Mouse (Mus musculus) layer of hippocampus, postnatal 36 days (tissue): ENCODE data around the gene Tigd4. TPM values are rescaled to one million over a fixed set of nuclear protein-coding genes. Genes with fewer than 3 reads are reported as not detected.
"Not testable (repeated sequence)": the region's sequence is repeated elsewhere in the genome, so short reads cannot be mapped to it uniquely, and the experiment has no call there.

ENCODE experiments used
- DNase-seq, 2 experiments: peaks; one replicate each; pipeline ENCODE4 v3.0.0; 2022
- total RNA-seq, 2 experiments: library from RNA; stranded (reverse); gene quantifications; 2 replicates each; pipeline ENCODE4 v1.2.3; 2021

Tigd4 gene
- not detected for total RNA-seq

DNA sequence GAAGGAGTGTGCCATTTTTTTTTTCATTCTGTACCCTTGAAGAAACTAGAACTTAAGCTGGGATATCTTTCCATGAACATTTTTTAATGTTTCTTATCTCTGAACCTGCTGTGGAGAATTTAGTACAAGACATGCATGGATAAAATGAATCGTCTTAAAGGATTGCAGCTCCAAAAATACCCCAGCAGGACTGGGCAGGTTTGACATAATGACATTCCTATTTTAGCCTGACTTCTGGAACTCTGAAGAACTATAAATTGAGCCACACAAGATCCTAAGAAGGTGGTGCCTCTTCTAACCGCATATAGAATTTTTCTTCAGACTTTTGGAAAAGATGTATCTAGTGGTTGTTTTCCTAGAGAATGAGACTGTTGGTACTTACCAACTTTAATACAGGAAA, at the start of gene Tigd4:
TSS of gene Tigd4 (plus strand) at position 301 of the 400 bp plus-strand sequence.
- DNase-seq = no peak

DNA sequence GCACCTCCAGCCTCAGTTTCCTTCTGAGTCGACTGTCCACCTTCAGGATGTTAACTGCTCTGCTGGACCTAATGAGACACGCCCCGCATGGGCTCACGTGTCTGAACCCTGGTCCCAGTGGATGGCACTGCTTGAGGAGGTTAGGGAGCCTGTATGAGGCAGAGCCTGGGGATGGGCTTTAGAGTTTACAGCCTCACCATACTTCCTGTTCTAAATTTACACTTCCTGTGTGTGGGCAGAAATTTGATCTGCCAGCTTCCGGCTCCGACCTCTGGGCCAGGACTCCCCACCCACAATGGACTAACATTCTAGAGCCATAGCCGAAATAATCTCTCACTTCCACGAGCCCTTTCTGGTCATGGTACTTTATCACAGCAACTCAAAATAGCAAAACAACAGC, 46.2 kb upstream of the Tigd4 start:
- DNase-seq = no peak

DNA sequence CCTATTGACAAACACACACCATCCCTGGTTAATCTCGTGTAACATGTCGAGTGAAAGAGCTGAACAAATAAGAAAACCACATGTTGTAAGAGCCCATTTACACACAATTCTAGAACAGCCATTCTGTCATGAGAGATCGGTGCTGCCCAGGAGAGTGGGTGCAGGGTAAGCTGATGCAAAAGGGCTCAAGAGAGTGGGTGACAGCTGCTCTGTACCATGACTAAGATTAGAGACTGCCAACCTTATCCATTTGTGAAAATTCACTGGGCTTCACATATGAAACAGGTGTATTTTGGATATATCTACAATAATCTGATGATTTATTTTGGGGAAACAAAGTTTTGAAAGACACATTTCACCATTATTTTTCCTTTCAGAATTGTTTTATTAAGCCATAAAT, 37.6 kb upstream of the Tigd4 start:
- DNase-seq = no peak

DNA sequence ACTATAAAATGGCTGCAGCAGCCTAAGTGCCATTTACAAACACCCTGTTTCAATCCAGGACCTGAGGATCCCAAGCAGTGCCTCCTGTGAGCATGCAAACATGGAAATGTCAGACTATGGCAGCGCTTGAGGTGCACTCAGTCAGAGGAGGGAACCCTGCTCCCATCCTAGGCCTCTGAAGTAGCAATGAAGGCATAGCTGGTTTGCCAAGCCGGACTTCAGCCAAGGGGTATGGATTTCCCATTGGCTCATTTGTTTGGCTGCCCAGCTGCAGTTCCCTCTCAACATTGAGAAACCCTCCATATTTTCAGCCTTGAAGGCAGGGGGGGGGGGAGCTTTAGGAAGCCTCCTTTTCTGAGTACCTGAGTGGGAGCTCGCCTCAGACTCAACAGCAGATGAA, 35.1 kb upstream of the Tigd4 start:
- DNase-seq = no peak

DNA sequence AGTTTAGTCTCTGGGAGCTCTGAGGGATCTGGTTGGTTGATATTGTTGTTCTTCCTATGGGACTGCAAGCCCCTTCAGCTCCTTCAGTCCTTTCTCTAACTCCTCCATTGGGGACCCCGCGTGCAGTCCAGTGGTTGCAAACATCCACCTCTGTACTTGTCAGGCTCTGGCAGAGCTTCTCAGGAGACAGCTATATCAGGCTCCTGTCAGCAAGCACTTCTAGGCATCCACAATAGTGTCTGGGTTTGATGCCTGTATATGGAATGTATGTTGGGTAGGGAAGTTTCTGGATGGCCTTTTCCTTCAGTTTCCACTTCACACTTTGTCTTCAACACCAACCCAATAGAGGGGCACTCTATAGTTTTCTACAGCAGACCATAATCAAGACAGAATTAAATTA, 30.5 kb upstream of the Tigd4 start:
- not testable (repeated sequence) for DNase-seq

DNA sequence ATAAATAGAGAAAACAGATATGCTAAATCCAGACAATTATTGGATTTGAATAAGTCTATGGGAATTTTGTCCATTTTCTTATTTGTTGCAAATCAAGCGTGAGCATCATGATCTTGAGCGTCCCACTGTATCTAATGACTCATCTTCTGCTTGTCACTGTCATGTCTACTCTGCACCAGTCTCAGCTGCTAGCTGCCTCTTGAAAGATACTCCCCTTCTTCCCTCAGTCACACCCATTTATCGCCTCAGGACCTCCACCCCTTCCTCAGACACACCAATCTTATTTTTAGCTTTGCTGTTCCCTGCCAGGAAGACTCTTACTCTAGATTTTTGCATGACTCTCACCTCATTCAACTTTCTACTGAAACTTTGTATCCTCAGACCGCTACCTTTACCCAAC, 30.0 kb upstream of the Tigd4 start:
- no peak for DNase-seq

DNA sequence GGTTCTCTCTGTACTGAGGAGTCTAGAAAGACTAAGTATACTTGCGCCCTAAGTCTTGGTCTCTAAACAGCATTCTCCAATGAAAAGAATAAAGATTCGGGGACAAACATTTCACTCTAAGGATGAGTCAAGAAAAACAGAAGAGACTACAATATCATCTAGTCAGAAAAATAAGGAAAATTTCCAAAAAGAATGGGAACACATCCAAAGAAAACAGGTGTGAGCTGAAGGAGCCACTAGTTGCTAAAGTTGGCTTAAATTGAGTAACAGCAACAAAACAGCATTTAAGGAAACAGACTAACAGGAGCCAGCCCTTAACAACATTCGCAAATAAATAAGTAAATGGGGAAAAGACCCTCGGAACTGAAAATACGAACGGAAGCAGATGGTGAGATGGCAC, 24.8 kb upstream of the Tigd4 start:
- no peak for DNase-seq

DNA sequence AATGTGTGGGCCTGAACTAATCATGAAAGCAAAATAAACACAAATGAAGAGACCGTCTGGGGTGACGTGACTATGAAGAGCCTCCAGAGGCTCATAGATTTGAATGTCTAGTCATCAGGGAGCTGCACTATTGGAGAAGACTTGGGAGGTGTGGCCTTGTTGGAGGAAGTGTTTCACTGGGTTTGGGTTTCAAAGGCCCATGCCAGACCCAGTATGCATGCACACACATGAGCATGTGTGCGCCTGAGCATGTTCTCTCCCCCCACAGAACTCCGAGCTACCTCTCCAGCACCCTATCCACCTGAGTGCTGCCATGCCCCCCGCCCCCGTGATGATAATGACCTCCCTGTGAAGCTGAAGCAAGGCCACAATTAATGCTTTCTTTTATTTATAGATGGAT, 23.8 kb upstream of the Tigd4 start:
- no peak for DNase-seq

DNA sequence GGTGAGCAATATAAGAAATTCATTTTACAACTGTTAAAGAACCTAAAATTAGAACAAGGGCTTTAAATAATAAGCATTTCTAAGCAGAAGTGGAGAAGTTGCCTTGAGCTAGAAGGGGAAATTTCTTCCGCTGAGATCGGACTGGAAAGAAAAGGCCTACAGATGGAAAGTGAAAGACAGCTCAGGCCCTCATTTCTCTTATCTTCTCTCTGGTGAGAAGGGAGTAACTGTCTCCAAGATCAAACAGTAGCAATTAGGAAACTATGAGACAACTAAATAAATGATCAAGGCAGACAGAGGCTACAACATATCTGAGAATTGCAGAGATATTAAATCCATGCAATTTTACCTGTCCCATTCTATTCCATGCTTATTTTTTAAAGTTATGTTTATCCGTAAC, 22.9 kb upstream of the Tigd4 start:
- DNase-seq = no peak

DNA sequence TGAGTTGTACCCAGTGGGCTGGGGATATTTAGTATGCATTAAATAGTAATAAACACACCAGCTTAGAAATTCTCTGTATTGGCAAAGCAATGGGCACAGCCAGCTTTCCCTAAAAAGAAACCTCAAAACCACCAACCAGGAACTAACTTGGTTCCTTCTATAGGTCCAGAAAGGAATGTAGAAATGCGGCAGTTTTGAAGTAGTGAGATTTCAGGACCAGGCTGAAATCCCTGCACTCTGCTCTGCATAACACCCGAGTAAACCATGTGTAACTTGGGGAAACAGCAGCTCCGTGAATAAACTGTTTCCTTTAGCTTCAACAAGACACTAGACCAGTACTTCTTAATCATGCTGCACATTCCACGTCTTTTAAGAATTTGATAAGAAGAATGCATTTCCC, 12.7 kb upstream of the Tigd4 start:
- DNase-seq = no peak

DNA sequence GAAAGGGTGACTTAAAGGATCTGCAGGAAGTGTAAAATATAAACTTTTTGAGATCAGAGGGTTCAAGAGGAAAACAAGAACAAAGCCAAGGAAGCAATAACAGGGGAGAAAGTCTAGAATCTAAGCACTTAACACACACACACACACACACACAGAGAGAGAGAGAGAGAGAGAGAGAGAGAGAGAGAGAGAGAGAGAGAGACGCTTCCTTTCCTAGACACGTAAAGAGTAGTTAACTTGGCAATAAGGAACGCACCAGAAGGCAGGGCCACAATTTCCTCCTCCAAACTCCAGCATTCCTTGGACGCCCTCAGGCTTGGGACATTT, 11.7 kb upstream of the Tigd4 start:
- DNase-seq = no peak

DNA sequence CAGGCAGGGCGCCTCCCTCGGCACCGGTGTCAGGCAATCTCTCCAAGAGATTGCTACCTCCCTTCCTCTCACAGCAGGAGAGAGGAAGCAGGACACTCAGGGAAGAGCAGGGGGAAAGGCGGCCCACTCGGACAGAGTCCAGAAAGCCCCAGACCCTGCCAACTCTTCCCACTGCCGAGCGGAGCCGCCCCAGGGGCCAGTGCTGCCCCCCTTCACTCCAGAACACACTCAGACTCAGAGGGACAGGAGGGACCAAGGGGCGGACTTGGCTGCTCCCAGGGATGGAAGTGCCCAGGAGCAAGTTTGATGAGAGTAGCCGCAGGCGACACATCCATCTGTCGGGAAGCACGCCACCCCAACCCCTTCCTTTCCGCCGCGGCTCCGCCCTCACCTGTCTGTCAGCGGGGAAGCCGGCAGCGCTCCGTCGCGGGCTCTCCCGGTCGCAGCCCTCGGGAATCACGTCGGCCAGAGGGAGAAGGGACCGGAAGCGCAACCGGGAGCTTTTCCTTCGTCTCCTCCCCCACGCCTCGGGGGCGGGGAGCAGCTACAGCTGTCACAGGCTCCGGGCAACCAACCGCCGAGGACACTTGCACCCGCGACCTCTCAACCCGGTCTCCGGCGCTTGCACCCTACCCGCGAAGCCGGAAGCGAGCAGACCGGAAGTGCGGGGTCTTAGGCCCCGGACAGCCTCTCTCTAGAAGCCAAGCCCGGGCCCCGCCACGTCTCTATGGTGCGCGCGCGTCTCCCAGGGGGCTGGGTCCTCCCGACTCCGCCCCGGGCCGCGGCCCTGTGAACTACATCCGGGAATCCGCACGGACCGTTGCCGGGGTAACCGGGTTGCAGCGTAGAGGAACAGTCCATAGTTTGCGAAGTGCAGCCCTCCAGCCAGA, 11.1 kb upstream of the Tigd4 start, which contains the start of gene Arfip1:
TSS of gene Arfip1 (minus strand) at position 603 of the 890 bp plus-strand sequence.
- DNase-seq = peak; percentile 93 to 94

DNA sequence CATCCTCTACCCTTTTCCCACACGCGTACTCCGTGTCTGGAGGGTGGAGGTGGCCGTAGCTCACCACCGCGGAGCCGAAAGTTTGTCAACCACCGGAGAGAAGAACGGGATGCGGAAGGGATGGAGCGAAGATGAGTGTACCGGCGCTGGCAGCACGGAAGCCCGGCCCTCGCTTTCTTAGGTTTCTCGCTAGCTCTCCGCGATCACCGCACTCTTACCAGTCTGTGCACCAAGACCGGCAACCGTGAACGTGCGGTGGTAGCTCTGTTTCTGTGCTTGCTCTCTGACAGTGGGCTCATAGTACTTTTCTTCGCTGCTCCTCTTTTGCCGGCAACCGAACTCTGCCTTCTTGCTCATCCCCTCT, 10.5 kb upstream of the Tigd4 start:
- DNase-seq = no peak

DNA sequence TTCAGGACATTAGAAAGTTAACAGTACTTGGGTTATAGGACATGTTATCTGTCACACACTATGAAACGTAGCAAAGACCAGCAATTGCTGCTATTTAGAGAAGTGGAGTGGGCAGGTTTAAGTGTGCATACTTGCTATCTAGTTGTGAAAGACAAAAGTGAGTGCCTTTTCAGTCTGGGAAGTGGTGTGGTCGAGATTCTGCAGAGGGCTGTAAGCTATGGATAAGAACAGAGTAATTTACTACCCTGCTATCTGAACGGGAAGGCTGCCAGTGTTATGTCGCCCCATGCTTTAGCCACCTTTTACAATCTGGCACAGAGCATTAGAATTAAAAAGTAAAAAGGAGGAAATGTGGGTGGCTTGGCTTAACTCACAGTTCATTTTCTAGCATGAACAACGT, 6.6 kb upstream of the Tigd4 start:
- DNase-seq = no peak

DNA sequence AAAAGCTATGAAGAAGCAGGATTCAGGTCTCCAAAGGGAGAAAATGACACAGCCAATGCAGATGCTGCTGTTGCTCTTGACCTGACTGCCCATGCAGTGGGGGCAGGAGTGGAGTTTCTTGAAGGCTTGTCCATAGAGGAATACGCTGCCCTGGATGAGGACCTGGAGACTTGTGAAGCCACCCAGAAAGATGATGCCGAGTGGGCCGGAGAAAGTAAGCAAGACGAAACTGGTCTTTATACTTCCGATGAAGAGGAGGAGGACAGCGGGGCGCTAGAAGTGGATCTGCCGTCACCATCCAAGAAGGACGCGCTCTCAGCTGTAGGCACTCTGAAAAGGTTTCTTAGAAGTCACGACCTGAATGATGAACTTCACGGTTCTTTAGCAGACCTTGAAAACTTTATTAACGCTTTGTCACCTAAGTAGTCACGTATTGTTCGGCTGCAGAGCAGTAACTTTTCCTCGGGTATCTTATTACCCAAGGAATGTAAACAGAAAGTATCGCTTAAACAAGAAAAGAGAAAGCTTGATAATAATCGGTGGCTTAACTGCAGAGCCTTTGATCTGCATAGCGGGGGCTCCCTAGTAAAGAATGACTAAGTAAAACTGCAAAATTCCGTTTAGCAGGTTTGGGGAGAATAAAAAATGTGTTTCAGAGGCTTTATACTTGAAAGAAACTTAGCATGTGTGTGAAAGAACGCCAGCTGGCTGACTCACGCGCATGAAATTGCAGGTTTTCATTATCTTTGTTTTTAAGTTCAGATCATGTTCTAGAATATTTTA, 1.7 kb downstream of the Tigd4 start:
- no peak for DNase-seq

DNA sequence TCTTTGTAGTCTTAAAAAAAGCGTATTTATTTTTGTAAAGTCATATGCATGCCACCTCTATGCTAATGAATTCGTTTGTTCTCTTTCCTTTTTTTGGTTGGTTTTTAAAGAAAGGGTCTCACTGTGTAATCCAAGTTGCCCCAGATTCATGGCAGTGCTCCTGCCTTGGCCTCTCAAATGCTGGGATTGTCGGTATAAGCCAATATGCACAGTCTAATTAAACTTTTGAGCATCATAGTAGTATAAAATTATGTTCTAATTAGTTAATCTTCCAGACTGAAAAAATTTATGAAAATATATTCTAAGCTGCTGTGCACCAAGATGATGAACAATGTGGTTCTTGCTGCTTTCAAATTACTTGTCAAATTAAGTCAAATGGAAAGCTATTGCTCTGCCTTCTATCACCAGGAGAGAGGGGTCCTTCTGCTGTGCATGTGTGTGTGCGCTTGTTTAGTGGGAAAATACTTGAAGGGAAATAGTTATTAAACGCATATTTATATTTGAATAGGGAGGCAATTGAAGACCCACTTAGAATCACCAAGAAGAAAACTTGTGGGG, 2.4 kb downstream of the Tigd4 start:
- no peak for DNase-seq

DNA sequence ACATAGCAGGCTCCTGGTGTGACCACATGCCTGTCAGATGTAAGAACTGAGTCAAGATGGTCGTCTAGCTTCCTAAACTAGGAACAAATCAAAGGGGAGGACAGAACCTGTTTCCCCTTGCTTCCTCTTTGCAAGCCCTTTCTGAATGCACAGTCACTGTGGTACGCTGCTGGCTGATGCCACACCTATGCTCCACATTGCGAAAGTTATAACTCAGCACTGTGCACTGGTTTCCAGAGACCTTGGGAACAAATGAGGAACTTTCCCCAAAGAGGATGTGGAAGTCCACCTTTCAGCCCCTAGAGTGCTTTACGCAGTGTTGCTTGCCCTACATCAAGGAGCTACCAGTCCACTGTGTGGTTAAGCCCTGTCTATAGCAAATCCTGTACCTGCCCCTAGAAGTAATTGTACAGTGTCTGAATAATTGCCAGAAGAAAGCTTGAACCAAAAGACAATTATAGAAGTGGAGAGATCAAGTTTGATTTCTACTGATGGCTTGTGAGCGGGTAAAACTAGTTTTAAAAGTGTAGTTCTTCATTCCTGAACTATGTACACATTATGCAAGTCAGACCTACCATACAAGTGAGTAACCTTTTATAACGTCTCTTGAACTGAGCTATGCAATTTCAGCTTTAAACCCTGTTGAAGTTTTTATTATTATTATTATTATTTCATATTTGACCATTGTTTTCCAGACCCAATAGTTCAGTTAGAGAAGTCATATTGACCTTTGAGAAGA, 4.8 kb downstream of the Tigd4 start:
- DNase-seq = no peak

DNA sequence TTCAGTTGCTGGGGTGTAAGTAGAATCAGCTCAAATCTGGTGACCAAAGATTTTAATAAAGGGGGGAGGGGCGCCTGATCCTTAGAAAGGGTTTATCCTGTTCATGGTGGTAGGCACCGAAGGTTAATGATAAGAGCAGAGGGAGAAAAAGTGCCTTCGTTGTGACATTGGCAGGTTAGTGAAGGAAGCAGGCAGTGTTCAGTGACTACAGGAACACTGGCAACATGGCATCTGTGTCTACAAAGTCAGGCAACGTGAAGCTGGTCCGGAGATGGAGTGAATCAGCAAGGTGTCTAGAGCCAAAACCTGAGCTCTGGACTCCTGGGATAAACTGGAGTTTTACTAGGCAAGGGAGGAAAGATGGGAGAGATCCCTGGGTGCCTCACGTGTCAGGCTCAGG, 5.4 kb downstream of the Tigd4 start:
- DNase-seq = no peak

DNA sequence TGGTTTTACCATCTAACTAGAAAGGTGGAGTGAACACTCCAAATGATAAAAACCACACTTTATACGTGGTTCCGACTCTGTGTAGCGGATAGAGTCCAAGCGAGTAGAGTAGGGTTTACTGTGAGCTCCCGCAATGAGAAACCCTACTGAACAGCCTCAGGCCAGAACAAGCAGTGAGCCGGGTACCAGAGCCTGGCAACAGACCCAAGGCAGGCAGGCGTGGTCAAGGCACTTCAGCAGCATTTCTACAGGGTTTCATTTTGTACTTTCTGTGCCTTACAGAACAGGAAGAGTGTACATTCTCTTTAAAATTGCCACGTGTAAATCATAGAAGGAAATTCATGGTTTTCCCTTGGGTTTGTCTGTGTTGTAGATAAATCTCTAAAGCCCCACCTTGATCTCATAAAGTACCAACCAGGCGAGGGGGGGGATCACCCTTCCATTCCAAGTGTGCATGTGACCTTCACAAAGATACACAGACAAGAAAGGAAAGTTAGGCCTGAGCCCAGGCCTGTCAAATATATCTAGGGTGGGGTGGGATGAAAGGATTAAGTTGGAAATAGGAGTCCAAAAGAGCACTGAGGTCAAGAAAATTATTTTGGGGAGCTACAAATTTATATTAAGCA, 8.6 kb downstream of the Tigd4 start:
- no peak for DNase-seq

DNA sequence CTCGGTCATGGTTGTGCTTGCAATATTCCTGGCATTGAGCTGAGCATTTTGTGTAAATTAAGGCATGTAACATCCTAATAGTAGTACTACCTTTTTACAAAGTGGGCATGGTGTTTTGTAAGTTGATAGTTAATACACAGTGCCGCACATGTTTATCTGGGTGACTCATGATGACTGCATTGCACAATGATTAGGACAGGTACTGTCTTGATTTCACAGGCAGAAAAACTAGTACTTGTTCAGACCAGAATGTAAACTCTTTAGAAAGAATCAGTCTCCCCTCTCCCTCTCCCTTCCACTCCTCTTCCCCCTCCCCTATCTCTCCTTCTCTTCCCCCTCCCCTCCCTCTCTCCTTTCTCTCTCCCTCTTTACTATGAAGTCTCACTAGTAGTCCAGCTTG, 9.4 kb downstream of the Tigd4 start:
- DNase-seq = no peak

DNA sequence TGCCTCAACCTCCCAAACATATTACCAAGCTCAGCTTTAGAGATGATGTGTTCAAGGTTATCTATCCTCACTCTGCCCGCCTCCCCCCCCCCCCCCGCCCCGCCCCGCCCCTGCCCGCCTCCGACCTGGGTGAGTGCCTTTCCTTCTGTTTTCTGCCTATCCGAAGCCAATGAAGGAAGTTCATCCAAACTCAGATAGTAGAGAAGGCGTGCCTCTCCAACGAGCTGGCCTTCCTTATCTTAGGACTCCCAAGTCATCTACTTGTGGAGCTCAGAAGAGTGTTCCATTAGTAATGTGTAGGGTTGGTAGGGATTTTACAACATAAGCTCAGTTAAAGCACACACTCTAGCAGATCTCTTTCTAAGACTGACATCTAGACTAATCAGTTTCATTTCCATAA, 9.8 kb downstream of the Tigd4 start:
- no peak for DNase-seq

DNA sequence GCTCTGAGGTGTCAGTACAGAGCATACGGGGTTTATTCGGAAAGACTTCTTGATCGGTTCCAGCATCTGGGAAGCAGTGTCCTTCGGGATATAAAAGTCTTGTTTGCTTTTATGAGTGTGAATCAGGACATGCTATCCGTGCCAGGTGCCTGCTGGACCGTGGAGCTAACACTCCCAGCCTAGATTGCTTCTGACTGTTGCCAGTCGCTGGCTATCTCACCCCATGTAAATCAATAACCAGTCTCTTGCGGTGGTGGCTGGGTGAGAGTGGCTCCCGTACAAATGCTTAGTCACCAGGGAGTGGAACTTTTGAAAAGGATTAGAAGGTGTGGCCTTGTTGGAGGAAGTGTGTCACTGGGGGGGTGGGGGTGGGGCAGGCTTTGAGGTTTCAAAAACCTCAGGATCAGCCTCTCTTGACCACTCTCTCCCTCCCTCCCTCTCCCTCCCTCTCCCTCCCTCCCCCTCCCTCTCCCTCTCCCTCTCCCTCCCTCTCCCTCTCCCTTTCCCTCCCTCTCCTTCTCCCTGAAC, 16.9 kb downstream of the Tigd4 start:
- DNase-seq = no peak
